Mouse (Mus musculus) limb, embryonic 14.5 days (tissue): ENCODE results near the gene Ankrd13b. TPM values are rescaled to one million over a fixed set of nuclear protein-coding genes. Genes with fewer than 3 reads are reported as not detected.

Experiments used
- ATAC-seq: fragments of 200-750 bp; cut with Nextera tagmentation; 2 replicates; pipeline ENCODE4 v1.8.0; 2017; ENCODE audit warnings: low read depth, moderate number of reproducible peaks, moderate TSS enrichment; ENCODE audit not compliant: low FRiP score
- DNase-seq: peaks from one replicate; pipeline ENCODE4 v3.0.0-alpha.2; 2015; ENCODE audit warnings: low spot score
- H3K27ac ChIP-seq: fragments of 300-500 bp; sonication (generic); replicated peaks from 2 replicates; pipeline ENCODE4 v1.5.1; 2014; ENCODE audit warnings: low read depth, mild to moderate bottlenecking, low read length, moderate library complexity, mixed read lengths
- H3K27me3 ChIP-seq: fragments of 300-500 bp; sonication (generic); 2 replicates; pipeline ENCODE4 v1.6.1; 2014; ENCODE audit warnings: low read length, mixed read lengths; ENCODE audit not compliant: control insufficient read depth, insufficient read depth
- H3K36me3 ChIP-seq: fragments of 300-500 bp; sonication (generic); 2 replicates; pipeline ENCODE4 v1.6.1; 2014; ENCODE audit warnings: mild to moderate bottlenecking, low read length, moderate library complexity, mixed read lengths; ENCODE audit not compliant: control insufficient read depth, insufficient read depth
- H3K4me1 ChIP-seq: fragments of 300-500 bp; sonication (generic); 2 replicates; pipeline ENCODE4 v1.6.1; 2014; ENCODE audit warnings: antibody characterized with exemption, low read length, mixed read lengths; ENCODE audit not compliant: control insufficient read depth, insufficient read depth
- H3K4me2 ChIP-seq: fragments of 300-500 bp; sonication (generic); replicated peaks from 2 replicates; pipeline ENCODE4 v1.6.1; 2014; ENCODE audit warnings: low read depth, mild to moderate bottlenecking, low read length, moderate library complexity; ENCODE audit not compliant: severe bottlenecking
- H3K4me3 ChIP-seq: fragments of 300-500 bp; sonication (generic); replicated peaks from 2 replicates; pipeline ENCODE4 v1.5.1; 2014; ENCODE audit warnings: low read length
- H3K9ac ChIP-seq: fragments of 300-500 bp; sonication (generic); 2 replicates; pipeline ENCODE4 v1.6.1; 2014; ENCODE audit warnings: mild to moderate bottlenecking, low read depth, low read length, moderate library complexity; ENCODE audit not compliant: severe bottlenecking
- H3K9me3 ChIP-seq: fragments of 300-500 bp; sonication (generic); 2 replicates; pipeline ENCODE4 v1.6.1; 2016; ENCODE audit warnings: low read length; ENCODE audit not compliant: control insufficient read depth
- POLR2A ChIP-seq: fragments of 200-500 bp; IDR thresholded peaks from 2 replicates; pipeline ENCODE4 v1.8.0; 2012; ENCODE audit warnings: inconsistent platforms, mild to moderate bottlenecking, moderate library complexity, borderline replicate concordance; ENCODE audit not compliant: insufficient read depth, insufficient read length; ENCODE audit errors: extremely low read depth
- WGBS: fragments of 180-500 bp; shearing (Covaris S2); extraction: QIAGEN DNeasy Blood & Tissue Kit; methylation state at CpG from one replicate; pipeline ENCODE4 v1.1.7; 2014; 5-methylcytosine and 5-hydroxymethylcytosine counted together
- polyA plus RNA-seq, 2 experiments: library from polyadenylated mRNA; depleted of rRNA in 1 of 2; stranded (reverse) in 1 of 2; unstranded in 1 of 2; fragments of >200 nt; fragmentation: Nextera tagmentation in 1 of 2; extraction: Ambion mirVana in 1 of 2; gene quantifications; 2 replicates each; pipeline versions ENCODE4 v1.2.1 to v1.2.3; 2012 to 2014

Gene Ankrd13b
- polyA plus RNA-seq, 2 experiments: 13.9 to 98.1 TPM

DNA sequence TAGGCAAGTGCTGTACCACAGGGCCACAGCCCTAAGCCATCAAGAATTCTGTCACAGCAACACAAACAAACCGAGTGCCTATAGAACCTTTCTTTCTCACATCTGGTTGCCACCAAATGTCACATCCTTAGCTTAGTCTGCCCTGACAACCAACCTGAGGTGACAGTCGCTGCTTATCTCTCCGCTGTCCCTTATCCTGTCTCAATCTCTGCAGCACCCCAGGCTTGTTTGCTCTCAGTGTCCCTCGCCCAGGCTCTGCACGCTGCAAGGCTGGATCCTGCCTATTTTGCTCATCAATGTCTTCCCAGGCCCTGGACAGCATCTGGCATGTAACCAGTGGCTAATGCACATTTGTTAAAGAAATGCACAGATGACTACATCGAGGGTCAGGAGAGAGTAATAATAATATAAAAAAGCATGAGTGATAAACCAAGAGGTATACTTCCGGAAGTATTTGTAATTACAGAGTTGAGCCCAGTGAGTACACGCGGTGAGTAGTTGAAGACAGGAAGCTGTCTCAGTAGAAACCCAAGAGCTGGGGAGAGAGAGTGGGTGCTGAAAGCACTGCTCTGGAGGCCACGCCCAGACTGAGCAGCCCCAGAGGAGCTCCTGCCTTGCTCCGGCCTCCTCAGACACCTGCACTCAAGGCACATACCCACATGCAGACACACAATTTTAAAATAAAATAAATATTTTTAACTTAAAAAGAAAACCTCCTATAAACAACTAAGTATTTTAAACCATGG, 5.8 kb downstream of the Ankrd13b start:
- WGBS: 62% methylated on average over 11 of the region's 11 CpGs

DNA sequence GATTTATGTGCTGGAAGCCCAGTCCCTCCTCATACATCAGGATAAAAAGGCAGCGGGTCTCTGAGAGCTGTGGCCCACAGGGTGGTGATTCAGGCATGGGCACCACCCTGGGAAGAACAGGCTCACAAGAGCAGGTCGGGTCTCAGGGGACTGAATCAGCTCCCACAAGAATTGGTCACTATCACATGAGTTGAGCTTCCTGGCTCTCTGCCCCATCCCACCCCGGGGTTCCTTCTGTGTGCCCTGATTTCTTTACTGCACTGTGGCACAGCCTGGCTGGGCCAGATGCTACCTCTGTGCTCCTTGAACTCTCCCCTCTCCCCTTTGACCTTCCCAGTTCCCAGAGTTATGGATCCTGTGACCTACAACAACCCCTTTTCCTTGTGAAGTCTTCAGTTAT, 6.4 kb downstream of the Ankrd13b start:
- Histone ChIP-seq H3K9me3 (no peaks in the 10 kb centered on the region), H3K4me1 (peaks cover 36% of the 10 kb centered on the region), H3K9ac (no peak overlapping the region), H3K36me3 (0 out of 2 replicates have a peak, but pooled peaks cover 2% of the 10 kb centered on the region), H3K27ac (no peak overlapping the region), H3K27me3 (no peaks in the 10 kb centered on the region), H3K4me2 (no peak overlapping the region), H3K4me3 (no peak overlapping the region)
- no peak for TF ChIP-seq POLR2A
- DNase-seq (no peak), ATAC-seq (no peak)
- WGBS: 62% methylated on average over 3 of the region's 3 CpGs

More for the DNA sequence above, 5.8 kb downstream of the Ankrd13b start:
- Histone ChIP-seq H3K27me3 (no peaks in the 10 kb centered on the region), H3K9me3 (no peaks in the 10 kb centered on the region), H3K4me2 (no peak overlapping the region), H3K4me1 (peaks cover 42% of the 10 kb centered on the region), H3K9ac (no peak overlapping the region), H3K27ac (no peak overlapping the region), H3K36me3 (0 out of 2 replicates have a peak, but pooled peaks cover 3% of the 10 kb centered on the region), H3K4me3 (no peak overlapping the region)
- DNase-seq: no peak
- no peak for ATAC-seq
- TF ChIP-seq POLR2A: no peak

DNA sequence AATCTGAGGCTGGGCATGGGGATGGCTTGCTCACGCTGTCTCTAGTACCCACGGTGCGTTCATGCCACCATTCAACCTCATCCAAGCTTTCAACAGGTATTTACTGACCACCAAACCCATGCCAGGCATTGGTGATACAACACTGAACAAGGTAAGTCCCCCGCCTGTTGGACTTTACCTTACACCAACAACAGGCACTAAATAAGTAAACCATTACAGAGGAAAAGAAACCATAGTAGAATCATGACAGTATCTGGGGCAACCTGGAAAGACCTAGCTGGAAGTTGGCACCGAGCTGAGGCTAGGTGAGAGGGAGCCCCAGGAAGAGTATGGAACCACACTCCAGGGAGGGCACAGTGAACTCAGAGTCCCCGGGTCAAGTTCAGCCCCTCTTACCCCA, 12.6 kb downstream of the Ankrd13b start:
- no peak overlapping the region for H3K4me3 ChIP-seq
- no peaks in the 10 kb centered on the region for H3K4me1 ChIP-seq
- ATAC-seq (no peak), DNase-seq (no peak)
- no peak for TF ChIP-seq POLR2A
- H3K27ac ChIP-seq: no peak overlapping the region
- peaks cover 23% of the 10 kb centered on the region for H3K36me3 ChIP-seq
- WGBS: 91% methylated on average over 6 of the region's 6 CpGs
- H3K9me3 ChIP-seq: no peaks in the 10 kb centered on the region
- H3K27me3 ChIP-seq: no peaks in the 10 kb centered on the region
- H3K9ac ChIP-seq: no peak overlapping the region
- H3K4me2 ChIP-seq: no peak overlapping the region

DNA sequence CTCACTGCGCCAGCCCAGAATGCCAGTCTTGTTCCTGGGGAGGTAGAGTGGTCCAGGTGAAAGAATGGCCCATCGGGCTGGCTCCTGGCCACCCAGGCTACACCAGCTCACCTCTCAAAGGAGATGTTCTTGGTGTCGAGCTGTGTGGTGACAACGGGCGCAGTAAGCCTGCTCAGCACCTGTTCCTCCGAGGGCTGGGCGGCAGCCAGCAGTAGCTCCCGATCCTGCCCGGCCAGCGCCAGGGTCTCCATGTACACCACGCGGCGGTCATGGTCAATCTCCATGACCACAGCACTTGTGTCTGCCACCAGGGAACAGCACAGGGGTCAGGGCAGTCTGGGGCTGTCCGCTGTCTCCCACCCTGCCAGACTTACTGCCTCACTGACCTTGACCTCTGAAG, 13.3 kb downstream of the Ankrd13b start:
- Histone ChIP-seq H3K4me1 (no peaks in the 10 kb centered on the region), H3K4me3 (no peak overlapping the region), H3K27me3 (no peaks in the 10 kb centered on the region), H3K4me2 (no peak overlapping the region), H3K27ac (no peak overlapping the region), H3K9me3 (no peaks in the 10 kb centered on the region), H3K36me3 (peaks cover 30% of the 10 kb centered on the region), H3K9ac (no peak overlapping the region)
- no peak for TF ChIP-seq POLR2A
- 95% methylated on average over 14 of the region's 14 CpGs for WGBS
- DNase-seq (no peak), ATAC-seq (no peak)

DNA sequence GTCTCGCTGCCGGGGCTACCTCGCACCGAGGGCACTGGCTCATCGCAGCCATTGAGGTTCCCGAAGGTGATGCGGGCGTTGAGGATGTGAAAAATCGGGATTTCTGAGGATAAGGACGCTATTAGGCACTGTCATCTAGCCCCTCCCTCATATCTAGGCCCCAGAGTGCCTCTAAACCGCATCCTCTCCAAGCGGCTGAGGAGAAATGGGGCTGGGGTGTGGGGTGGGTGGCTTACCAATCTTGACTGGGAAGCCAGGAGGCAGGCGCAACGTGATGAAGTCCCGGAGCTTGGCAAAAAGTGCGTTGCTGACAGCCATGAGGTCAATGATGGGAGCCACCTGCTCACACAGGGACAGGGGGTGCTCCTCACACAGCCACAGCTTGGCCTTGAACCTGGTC, 16.7 kb downstream of the Ankrd13b start:
- WGBS: 89% methylated on average over 16 of the region's 16 CpGs
- Histone ChIP-seq H3K4me3 (no peak overlapping the region), H3K4me2 (no peak overlapping the region), H3K9me3 (no peaks in the 10 kb centered on the region), H3K4me1 (no peaks in the 10 kb centered on the region), H3K27ac (no peak overlapping the region), H3K36me3 (peaks cover 33% of the 10 kb centered on the region), H3K27me3 (peaks cover 6% of the 10 kb centered on the region; the same call in 1 of the 2 replicates), H3K9ac (no peak overlapping the region)
- TF ChIP-seq POLR2A: no peak
- ATAC-seq (no peak), DNase-seq (no peak)
